Mouse (Mus musculus) kidney, embryonic 15.5 days (tissue): Measurements from ENCODE around the gene Zkscan17. TPM values are rescaled to one million over a fixed set of nuclear protein-coding genes. Genes with fewer than 3 reads are reported as not detected.

Experiments used
- ATAC-seq: fragments of 200-750 bp; cut with Nextera tagmentation; replicated peaks from 2 replicates; pipeline ENCODE4 v1.8.0; 2017; ENCODE audit warnings: moderate TSS enrichment; ENCODE audit not compliant: low FRiP score
- H3K27ac ChIP-seq: fragments of 300-500 bp; sonication (generic); 2 replicates; pipeline ENCODE4 v1.5.1; 2015; ENCODE audit warnings: mild to moderate bottlenecking, inconsistent platforms
- H3K27me3 ChIP-seq: fragments of 300-500 bp; sonication (generic); 2 replicates; pipeline ENCODE4 v1.6.1; 2015; ENCODE audit warnings: inconsistent platforms
- H3K36me3 ChIP-seq: fragments of 300-500 bp; sonication (generic); 2 replicates; pipeline ENCODE4 v1.6.1; 2015; ENCODE audit warnings: inconsistent platforms
- H3K4me1 ChIP-seq: fragments of 300-500 bp; sonication (generic); 2 replicates; pipeline ENCODE4 v1.6.1; 2015; ENCODE audit warnings: inconsistent platforms
- H3K4me2 ChIP-seq: fragments of 300-500 bp; sonication (generic); 2 replicates; pipeline ENCODE4 v1.6.1; 2015; ENCODE audit warnings: moderate library complexity, mild to moderate bottlenecking, inconsistent platforms
- H3K4me3 ChIP-seq: fragments of 300-500 bp; sonication (generic); replicated peaks from 2 replicates; pipeline ENCODE4 v1.5.1; 2015; ENCODE audit warnings: mild to moderate bottlenecking, inconsistent platforms
- H3K9ac ChIP-seq: fragments of 300-500 bp; sonication (generic); 2 replicates; pipeline ENCODE4 v1.6.1; 2015; ENCODE audit warnings: mild to moderate bottlenecking, inconsistent platforms
- H3K9me3 ChIP-seq: fragments of 300-500 bp; sonication (generic); replicated peaks from 2 replicates; pipeline ENCODE4 v1.6.1; 2016; ENCODE audit warnings: inconsistent platforms
- WGBS: fragments of 180-500 bp; shearing (Covaris S2); methylation state at CpG from one replicate; pipeline ENCODE4 v1.1.7; 2015; ENCODE audit warnings: mixed read lengths; 5-methylcytosine and 5-hydroxymethylcytosine counted together
- polyA plus RNA-seq: library from polyadenylated mRNA; unstranded; fragments of >200 nt; fragmentation: Nextera tagmentation; extraction: Ambion mirVana; gene quantifications from 2 replicates; pipeline ENCODE4 v1.2.1, GENCODE M21; 2015

Zkscan17 gene
- polyA plus RNA-seq, 1 experiment from 2014 or later, result 29.2 TPM

DNA sequence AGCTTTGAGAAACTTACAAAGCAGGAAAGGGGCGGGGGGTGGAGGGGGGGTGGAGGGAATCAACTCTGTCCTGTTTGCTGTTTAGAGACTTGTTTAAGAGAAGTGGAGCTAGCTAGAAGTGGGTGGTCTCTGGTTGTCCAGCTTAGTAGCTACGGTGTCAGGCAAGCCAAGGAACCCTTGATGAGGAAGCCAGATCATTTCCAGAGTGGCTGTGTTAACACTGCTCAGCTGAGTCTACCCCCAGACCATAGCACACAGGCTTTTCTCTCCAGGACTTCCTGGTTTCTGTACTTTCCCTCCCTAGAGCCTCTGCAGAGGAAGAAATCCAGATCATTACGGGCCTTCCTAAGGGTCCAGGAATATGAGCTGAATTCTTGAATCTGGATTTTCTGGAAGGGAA lies 11.8 kb downstream of the Zkscan17 start:
- peaks cover 13% of the 10 kb centered on the region for H3K4me1 ChIP-seq
- peaks cover 11% of the 10 kb centered on the region for H3K36me3 ChIP-seq
- ATAC-seq, result no peak
- no peak overlapping the region for H3K9ac ChIP-seq
- 54% methylated on average over 3 of the region's 3 CpGs for WGBS
- H3K4me2 ChIP-seq, result no peak overlapping the region
- H3K4me3 ChIP-seq, result no peak overlapping the region
- H3K27ac ChIP-seq, result no peak overlapping the region
- H3K9me3 ChIP-seq, result no peaks in the 10 kb centered on the region
- no peaks in the 10 kb centered on the region for H3K27me3 ChIP-seq

DNA sequence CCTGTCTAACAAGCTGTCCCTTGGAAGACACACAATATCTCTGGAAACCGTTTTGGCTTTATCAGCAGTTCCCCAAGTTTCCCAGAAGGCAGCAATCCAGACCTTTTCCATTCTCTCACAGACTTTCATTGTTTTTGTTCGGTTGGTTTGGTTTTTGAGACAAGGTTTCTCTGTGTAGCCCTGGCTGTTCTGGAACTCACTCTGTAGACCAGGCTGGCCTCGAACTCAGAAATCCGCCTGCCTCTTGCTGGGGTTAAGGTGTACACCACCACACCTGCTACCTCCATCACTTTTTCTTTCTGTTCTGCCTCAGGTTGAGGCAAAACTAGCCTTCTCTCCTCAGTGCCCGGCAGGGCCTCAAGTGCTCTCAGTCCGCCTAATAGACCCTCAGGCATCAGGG lies 12.2 kb downstream of the Zkscan17 start:
- Histone ChIP-seq H3K27me3 (no peaks in the 10 kb centered on the region), H3K27ac (no peak overlapping the region), H3K4me1 (peaks cover 9% of the 10 kb centered on the region), H3K9me3 (no peaks in the 10 kb centered on the region), H3K4me3 (no peak overlapping the region), H3K36me3 (peaks cover 15% of the 10 kb centered on the region), H3K4me2 (no peak overlapping the region), H3K9ac (no peak overlapping the region)
- ATAC-seq, result no peak
- 67% methylated on average over 6 of the region's 6 CpGs for WGBS

DNA sequence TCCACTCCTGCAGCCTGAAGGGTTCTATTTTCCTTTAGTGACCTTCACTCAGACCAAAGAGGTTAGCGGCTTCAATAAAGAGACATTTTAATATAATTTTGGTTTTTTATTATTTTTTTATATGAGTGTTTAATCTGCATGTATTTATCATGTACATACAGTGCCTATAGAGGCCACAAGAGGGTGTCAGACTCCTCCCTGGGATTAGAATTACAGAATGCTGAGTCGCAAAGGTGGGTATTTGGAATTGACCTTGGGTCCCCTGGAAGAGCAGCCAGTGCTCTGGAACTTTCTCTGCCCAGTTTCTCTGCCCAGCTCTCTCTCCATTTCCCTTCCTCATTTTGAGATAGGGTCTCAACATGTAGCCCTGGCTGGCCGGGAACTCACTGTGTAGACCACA lies 13.0 kb downstream of the Zkscan17 start:
- Histone ChIP-seq H3K27me3 (no peaks in the 10 kb centered on the region), H3K36me3 (peaks cover 20% of the 10 kb centered on the region), H3K4me3 (no peak overlapping the region), H3K9me3 (no peaks in the 10 kb centered on the region), H3K4me2 (no peak overlapping the region), H3K27ac (no peak overlapping the region), H3K9ac (no peak overlapping the region), H3K4me1 (peaks cover 7% of the 10 kb centered on the region; the same call in 1 of the 2 replicates)
- no peak for ATAC-seq
- 81% methylated on average over 3 of the region's 3 CpGs for WGBS

DNA sequence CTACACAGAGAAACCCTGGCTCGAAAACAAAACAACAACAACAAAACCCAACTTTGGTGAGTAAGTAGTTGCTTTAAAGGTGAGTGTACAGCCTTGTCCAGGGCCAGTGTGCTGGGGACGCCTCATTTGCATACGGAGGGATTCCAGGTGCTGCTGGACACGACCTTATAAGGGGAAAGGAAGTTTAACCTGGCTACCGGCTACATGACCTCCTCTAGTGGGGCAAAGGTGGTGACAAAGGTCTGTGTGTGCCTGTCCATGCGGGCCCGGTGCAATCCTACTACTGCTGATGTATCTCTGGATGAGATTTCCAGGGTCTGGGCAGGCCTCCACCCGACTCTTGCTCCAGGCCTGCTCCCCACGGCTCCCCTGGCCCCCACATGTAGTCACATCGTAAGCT lies 13.8 kb downstream of the Zkscan17 start:
- Histone ChIP-seq H3K27ac (no peak overlapping the region), H3K9me3 (no peaks in the 10 kb centered on the region), H3K36me3 (peaks cover 23% of the 10 kb centered on the region), H3K27me3 (no peaks in the 10 kb centered on the region), H3K9ac (no peak overlapping the region), H3K4me2 (no peak overlapping the region), H3K4me3 (no peak overlapping the region), H3K4me1 (peaks cover 9% of the 10 kb centered on the region)
- no peak for ATAC-seq
- 83% methylated on average over 10 of the region's 10 CpGs for WGBS

DNA sequence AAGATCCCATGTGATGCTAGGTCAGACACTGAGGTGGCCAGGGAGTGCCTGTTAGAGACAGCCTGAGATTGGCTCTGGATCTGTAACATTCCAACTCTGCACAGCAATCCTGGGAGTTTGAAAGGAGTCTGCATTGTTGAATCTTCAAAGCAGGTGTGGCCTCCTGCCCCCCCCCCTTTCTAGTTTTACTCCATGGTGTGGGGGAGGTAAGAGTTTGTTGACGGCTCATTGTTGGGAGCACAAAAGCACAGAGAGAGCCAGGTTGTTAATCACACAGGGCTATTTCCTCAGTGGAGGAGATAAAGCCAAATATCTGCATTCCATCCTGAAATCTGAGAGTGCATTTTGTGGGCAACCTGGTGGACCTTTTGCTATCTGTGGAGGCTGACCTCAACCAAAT lies 15.0 kb downstream of the Zkscan17 start:
- no peak overlapping the region for H3K9ac ChIP-seq
- WGBS, result 25% methylated on average over 1 of the region's 1 CpGs
- H3K4me3 ChIP-seq, result no peak overlapping the region
- H3K27ac ChIP-seq, result no peak overlapping the region
- no peaks in the 10 kb centered on the region for H3K27me3 ChIP-seq
- no peak for ATAC-seq
- H3K4me2 ChIP-seq, result no peak overlapping the region
- H3K9me3 ChIP-seq, result no peaks in the 10 kb centered on the region
- H3K4me1 ChIP-seq, result peaks cover 21% of the 10 kb centered on the region
- peaks cover 23% of the 10 kb centered on the region for H3K36me3 ChIP-seq

DNA sequence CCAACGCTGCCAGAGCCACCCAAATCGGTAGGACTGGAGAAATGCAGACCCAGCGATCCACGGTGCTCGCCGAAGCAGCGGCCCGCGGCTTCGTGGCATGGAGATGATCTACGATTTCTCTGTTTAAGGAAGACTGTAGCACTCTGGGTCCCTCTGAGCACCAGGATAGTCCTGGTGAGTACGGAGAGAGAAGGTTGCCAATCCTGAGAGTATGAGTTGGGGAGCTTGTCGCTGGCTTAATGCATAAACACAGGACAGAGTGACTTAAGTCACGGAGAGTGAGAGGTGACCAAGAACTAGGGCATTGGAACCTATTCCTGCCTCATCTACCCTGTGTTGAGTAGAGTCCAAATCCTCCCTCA lies 19.9 kb downstream of the Zkscan17 start:
- Histone ChIP-seq H3K4me1 (peaks cover 31% of the 10 kb centered on the region), H3K9me3 (no peaks in the 10 kb centered on the region), H3K9ac (peak overlapping the region; percentile 97), H3K4me3 (peak overlapping the region; percentile 91), H3K27me3 (no peaks in the 10 kb centered on the region), H3K4me2 (peak overlapping the region; percentile 75), H3K36me3 (peaks cover 51% of the 10 kb centered on the region), H3K27ac (peak overlapping the region; percentile 98)
- WGBS, result under 1% methylated on average over 14 of the region's 14 CpGs
- ATAC-seq, result peak; percentile 7; the same call in 1 of the 2 replicates

DNA sequence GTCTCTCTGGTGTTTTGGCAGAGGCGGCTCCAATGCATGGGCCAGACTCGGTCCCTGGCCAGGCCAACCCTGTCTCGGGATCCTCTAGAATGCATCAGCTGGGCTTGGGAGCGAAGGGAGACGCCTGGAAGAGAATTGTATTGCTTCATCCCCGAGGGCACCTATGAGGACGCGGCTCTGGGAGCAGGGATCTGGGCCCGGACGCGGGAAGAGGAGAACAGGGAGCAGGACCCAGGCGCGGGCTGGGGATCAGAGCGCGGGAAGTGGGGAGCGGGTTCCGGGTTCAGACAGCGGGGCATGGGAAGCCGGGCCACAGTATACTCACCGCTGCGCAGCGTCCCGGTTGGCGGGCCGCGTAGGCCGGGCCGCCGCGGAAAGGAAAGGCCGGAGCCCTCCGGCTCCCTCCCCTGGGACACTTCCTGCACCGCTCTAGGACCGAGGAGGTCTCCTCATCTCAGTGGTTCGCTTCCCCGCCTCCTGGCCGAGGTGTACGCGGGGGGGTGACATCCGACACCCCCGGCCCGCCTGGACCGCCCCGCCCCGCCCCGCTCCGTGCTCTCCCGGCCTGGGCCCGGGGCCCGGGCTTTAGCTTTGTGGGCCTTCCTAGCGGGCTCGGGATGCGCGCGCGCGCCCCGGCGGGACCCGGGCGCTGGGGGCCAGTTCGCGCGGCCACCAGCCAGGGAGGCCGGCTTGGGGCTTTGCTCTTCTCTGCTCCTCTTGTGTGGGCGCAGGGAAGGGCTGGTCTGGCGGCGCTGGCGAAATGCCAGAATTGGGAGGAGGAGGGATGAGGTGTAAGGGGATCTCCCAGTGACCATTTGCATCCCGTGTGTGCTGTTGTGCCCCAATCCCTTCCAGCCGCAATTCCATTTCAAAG lies 20.5 kb downstream of the Zkscan17 start:
- no peaks in the 10 kb centered on the region for H3K27me3 ChIP-seq
- under 1% methylated on average over 61 of the region's 71 CpGs for WGBS
- ATAC-seq, result peak; percentile 95

DNA sequence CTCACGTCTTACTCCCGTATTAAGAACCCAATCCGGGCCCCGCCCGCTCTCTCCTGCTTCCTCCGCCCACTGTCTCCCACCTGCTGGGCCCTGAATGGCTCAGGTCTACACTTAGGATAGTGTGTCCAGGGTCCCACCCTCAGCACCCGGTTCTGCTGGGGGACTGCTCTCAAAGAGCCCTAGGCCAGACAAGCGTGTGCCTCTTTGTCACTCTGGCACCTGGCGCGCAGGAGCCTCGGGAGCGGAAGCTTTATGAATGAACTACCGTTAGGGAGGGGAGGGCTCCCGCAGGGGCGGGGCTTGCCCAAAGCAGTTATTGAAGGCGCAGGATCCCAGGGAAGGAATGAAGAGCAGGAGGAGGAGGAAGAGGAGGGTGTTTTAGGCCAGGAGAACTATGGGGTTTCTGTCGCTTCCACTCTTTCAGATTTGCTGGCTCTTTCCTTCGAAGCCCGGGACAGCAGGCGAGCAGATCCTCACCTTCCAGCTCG lies 21.2 kb downstream of the Zkscan17 start:
- Histone ChIP-seq H3K4me3 (peak overlapping the region; percentile 91), H3K36me3 (peaks cover 54% of the 10 kb centered on the region), H3K27ac (peak overlapping the region; percentile 98), H3K27me3 (no peaks in the 10 kb centered on the region), H3K4me1 (peaks cover 31% of the 10 kb centered on the region), H3K9ac (peak overlapping the region; percentile 97), H3K4me2 (peak overlapping the region; percentile 75), H3K9me3 (no peaks in the 10 kb centered on the region)
- ATAC-seq, result peak; percentile 48
- under 1% methylated on average over 21 of the region's 21 CpGs for WGBS

More for the DNA sequence above, 20.5 kb downstream of the Zkscan17 start:
- Histone ChIP-seq H3K9ac (peak overlapping the region; percentile 97), H3K4me1 (peaks cover 31% of the 10 kb centered on the region), H3K4me3 (peak overlapping the region; percentile 91), H3K27ac (peak overlapping the region; percentile 98), H3K9me3 (no peaks in the 10 kb centered on the region), H3K36me3 (peaks cover 53% of the 10 kb centered on the region), H3K4me2 (peak overlapping the region; percentile 75)

DNA sequence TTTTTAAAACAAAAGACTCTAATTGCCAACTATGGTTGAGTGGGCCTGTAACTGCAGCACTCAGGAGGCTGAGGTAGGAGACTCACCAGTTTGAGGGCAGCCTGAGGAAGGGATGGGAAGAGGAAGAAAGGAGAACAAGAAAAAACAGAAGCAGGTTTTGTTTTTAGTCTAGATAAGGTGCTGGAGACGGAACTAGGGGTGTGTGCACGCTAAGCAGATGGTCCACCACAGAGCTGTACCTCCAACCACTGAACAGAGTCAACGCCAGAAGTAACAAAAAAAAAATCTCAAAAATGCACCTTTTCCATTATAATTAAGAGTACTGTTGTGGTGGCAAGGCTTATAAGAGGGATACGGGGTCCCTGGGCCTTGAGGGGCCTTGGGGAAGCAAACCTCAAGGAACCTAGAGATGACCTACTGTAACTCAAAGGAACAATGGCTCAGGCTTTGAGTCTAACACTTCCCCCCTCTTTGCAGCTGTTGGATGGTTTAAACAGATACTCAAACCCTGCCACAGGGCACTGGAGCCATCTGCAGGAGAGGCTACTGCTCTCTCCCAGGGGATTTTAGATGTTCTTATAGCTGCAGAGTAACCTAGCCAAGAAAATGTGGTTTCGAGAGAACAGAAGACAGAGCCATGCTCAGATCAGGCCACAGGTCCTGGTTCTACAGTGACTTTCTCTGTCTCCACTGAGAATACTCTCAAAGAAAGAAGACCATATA lies 24.4 kb downstream of the Zkscan17 start:
- 92% methylated on average over 5 of the region's 5 CpGs for WGBS
- no peak overlapping the region for H3K4me2 ChIP-seq
- no peak overlapping the region for H3K9ac ChIP-seq
- ATAC-seq, result no peak
- no peaks in the 10 kb centered on the region for H3K9me3 ChIP-seq
- H3K4me3 ChIP-seq, result no peak overlapping the region
- no peaks in the 10 kb centered on the region for H3K27me3 ChIP-seq
- H3K4me1 ChIP-seq, result peaks cover 16% of the 10 kb centered on the region
- no peak overlapping the region for H3K27ac ChIP-seq
- H3K36me3 ChIP-seq, result peaks cover 74% of the 10 kb centered on the region

DNA sequence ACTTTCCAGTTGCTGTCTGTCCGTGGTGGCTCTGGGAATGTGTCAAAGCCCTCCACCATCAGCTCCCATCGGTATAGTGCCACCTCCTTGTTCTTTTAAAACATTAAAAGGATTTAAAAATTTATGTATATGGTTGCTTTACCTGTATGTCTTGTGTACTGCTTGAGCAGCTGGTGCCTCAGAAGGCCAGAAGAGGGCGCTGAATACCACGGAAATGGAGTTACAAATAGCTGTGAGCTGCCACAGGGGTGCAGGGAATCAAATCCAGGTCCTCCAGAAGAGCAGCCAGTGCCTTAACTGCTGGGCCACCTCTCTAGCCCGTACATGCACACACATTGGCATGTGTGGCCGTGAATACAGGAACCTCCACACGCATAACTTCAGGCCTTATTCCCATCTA lies 28.8 kb downstream of the Zkscan17 start:
- H3K36me3 ChIP-seq, result peaks cover 100% of the 10 kb centered on the region
- no peaks in the 10 kb centered on the region for H3K9me3 ChIP-seq
- ATAC-seq, result no peak
- H3K4me2 ChIP-seq, result no peak overlapping the region
- no peaks in the 10 kb centered on the region for H3K4me1 ChIP-seq
- no peaks in the 10 kb centered on the region for H3K27me3 ChIP-seq
- WGBS, result 93% methylated on average over 7 of the region's 7 CpGs
- no peak overlapping the region for H3K9ac ChIP-seq
- H3K27ac ChIP-seq, result no peak overlapping the region
- no peak overlapping the region for H3K4me3 ChIP-seq

DNA sequence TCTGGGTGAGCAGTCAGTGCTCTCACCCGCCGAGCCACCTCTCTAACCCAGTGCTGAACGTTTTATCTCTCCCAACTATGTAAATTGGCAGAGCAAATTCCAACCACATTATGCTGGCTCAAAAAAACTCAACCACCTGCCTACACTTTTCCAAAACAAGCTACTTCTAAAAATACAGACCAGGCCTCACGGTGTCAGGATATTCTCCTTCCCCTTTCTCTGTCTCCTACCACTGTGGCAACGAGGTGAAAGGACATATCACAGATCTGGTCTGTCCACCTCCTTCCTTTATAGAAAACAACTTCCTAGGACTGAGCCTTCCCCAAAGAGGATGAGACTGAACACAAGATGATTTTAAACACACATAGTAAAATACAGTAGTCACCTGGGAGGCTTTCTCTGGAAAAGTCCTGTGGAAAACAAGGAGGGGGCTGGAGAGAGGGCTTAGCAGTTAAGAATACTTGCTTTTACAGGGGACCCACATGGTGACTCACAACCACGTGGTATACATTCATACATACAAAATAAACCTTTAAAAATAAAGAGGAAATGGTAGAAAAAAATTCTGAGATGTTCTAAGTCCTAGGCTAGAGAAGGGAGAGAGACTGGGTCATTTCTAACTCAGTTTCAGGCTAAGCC lies 29.8 kb downstream of the Zkscan17 start:
- peaks cover 100% of the 10 kb centered on the region for H3K36me3 ChIP-seq
- H3K9me3 ChIP-seq, result no peaks in the 10 kb centered on the region
- H3K27me3 ChIP-seq, result no peaks in the 10 kb centered on the region
- H3K27ac ChIP-seq, result no peak overlapping the region
- no peak overlapping the region for H3K4me3 ChIP-seq
- no peak overlapping the region for H3K4me2 ChIP-seq
- no peak overlapping the region for H3K9ac ChIP-seq
- ATAC-seq, result no peak
- WGBS, result 85% methylated on average over 6 of the region's 6 CpGs
- no peaks in the 10 kb centered on the region for H3K4me1 ChIP-seq

DNA sequence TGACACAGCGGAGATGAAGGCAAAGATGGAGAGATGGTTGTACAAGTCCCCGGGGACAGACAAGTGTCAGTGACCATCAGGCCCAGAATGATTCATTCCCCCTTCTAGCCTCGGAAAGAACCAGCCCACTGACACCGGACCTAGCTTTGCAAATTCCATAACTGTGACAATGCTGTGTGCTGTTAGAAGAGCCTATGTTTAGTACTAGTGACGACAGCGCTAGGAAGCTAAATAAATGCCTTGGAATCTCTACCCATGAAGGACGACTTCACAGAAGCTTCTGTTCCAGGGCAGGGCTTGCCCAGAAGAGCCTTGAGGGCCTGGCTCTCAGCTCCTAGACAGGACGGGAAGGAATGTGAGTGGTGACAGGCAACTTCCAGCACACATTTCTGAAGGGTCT lies 40.3 kb downstream of the Zkscan17 start:
- ATAC-seq, result no peak
- H3K36me3 ChIP-seq, result peaks cover 62% of the 10 kb centered on the region
- H3K27me3 ChIP-seq, result no peaks in the 10 kb centered on the region
- no peak overlapping the region for H3K4me2 ChIP-seq
- H3K9me3 ChIP-seq, result no peaks in the 10 kb centered on the region
- H3K4me1 ChIP-seq, result no peaks in the 10 kb centered on the region
- no peak overlapping the region for H3K9ac ChIP-seq
- H3K4me3 ChIP-seq, result no peak overlapping the region
- H3K27ac ChIP-seq, result no peak overlapping the region
- WGBS, result 81% methylated on average over 8 of the region's 8 CpGs
